Mouse (Mus musculus) v-Abl transformed pro-B cells (cell line): ENCODE data around the gene Adtrp.

ENCODE experiments used
- in situ Hi-C, 2 experiments: fragments of 400-800 bp; cut with MboI; formaldehyde crosslinking; loops; one replicate each; pipeline ENCODE4 v1.15.1; 2025; ENCODE audit not compliant: unreplicated experiment in 2 of 2

The Adtrp gene

DNA sequence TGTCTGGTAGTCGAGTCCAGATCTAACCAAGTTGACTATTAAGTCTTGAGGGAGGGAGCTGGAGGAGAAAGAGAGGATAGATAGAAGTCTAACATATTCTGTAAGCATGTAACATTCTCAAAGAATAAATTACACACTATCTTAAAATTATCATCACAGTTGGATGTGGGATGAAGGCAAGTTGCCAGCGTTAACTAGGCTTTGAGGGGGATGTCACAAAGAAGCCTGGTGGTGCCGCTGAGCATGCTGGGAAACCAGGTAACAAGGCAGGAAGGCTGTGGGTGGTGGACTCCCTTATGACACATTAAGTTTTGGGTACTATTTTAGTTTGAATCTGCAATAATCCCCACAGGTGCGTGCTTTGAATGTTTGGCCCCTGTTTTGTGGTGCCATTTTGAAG, 129.4 kb downstream of the Adtrp start:
- in situ Hi-C loops = loop anchor here (10.0 to 25.0 kb wide), 3 partner anchors 527 to 1119 kb away; no protein-coding TSS in a partner anchor
